Mouse (Mus musculus): ENCODE results near the gene Lrrc8d. TPM values are rescaled to one million over a fixed set of nuclear protein-coding genes. Genes with fewer than 3 reads are reported as not detected.

The Lrrc8d gene
- polyA plus RNA-seq, 1 experiment from 2014 or later: 8.3 TPM

DNA sequence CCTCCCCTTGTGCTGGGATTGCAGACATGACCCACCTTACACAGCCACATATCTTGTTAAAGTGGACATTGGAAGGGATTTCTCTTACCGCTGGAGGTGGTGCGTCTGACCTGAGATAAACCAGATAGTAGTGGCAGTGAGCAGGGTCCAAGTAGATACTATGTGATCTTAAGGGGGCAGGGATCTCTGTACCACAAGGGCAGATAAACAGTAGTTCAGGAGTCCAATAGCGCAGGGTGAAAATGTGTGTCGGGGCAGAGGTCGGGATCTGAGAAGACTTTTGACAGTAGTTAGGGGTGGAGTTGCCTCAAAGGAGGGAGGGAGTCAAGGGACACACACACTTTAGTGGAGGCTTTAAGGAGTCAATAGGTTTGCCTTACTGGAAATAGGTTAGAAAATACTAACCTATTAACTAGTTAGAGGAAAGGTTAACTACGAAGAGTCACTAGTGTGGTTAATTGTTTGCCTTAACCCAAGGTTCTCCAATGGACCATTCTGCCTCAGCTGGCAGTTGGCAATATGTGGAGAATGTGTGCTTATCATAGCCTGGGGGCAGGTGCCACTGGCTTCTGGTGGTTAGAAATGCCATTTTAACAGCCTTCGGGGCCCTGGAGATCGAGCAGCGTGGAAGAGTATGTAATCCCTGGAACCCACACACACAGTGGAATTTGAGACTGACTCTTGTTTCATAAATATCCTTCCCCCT, 3.0 kb downstream of the Lrrc8d start:
- Histone ChIP-seq H3K4me1 (ENCODE audit: control insufficient read depth, insufficient read depth, low read length) (peaks cover 10% of the 10 kb centered on the region; the same call in 1 of the 2 replicates), H3K9ac (ENCODE audit: low read depth, low read length) (no peak overlapping the region), H3K27ac (ENCODE audit: low read depth, low read length) (no peak overlapping the region), H3K9me3 (replicated peaks; ENCODE audit: control insufficient read depth, low read length) (no peaks in the 10 kb centered on the region), H3K36me3 (ENCODE audit: control insufficient read depth, insufficient read depth, low read length) (no peaks in the 10 kb centered on the region), H3K4me2 (no peak overlapping the region), H3K27me3 (ENCODE audit: control insufficient read depth, insufficient read depth, low read length) (peaks cover 35% of the 10 kb centered on the region), H3K4me3 (ENCODE audit: low read depth, low read length) (no peak overlapping the region)
- 73% methylated on average over 9 of the region's 9 CpGs for WGBS (ENCODE audit: insufficient replicate concordance)
- no peak for ATAC-seq (replicated peaks; ENCODE audit: insufficient number of reproducible peaks, low FRiP score, low TSS enrichment)

DNA sequence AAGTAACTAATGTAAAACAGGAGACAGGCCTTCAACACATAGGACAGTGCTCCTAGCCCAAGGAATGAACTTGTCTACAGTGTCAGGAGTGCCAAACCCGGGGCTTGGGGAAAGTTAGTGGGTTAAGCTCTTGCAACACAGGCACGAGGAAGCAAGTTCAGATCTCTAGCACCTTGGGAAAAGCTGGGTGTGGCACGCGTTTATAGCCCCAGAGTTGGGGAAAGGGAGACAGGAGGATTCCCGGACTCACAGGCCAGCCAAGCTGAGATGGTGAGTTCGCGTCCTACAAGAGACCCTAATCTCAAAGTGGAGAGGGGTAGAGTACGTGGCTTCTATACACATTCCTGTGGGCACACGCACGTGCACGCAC, 3.5 kb downstream of the Lrrc8d start:
- Histone ChIP-seq H3K4me3 (ENCODE audit: low read depth, low read length) (no peak overlapping the region), H3K9ac (ENCODE audit: low read depth, low read length) (no peak overlapping the region), H3K27me3 (ENCODE audit: control insufficient read depth, insufficient read depth, low read length) (peaks cover 36% of the 10 kb centered on the region), H3K4me1 (ENCODE audit: control insufficient read depth, insufficient read depth, low read length) (peaks cover 10% of the 10 kb centered on the region; the same call in 1 of the 2 replicates), H3K36me3 (ENCODE audit: control insufficient read depth, insufficient read depth, low read length) (no peaks in the 10 kb centered on the region), H3K9me3 (replicated peaks; ENCODE audit: control insufficient read depth, low read length) (no peaks in the 10 kb centered on the region), H3K4me2 (no peak overlapping the region), H3K27ac (ENCODE audit: low read depth, low read length) (no peak overlapping the region)
- no peak for ATAC-seq (replicated peaks; ENCODE audit: insufficient number of reproducible peaks, low FRiP score, low TSS enrichment)
- 79% methylated on average over 11 of the region's 11 CpGs for WGBS (ENCODE audit: insufficient replicate concordance)

DNA sequence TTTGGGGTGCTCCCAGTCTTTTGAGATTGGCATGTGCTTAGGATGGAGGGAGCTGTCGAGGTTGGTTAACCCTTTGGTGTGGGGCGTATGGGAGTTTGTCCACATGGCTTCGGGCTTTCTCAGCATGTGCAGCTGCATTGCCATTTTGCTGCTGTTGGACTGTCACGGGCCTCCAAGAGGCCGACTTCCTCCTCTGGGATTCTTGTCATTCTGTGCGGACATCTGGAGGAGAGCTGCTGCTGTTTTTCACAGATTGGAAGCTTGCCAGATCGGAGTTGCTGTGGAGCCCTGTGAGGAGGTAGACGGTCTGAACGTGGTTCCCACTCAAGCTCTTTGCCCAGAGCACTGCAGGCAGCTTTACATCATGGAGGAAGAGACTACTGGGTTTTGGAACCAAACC, 4.8 kb downstream of the Lrrc8d start:
- no peak overlapping the region for H3K4me2 ChIP-seq
- no peak overlapping the region for H3K4me3 ChIP-seq (ENCODE audit: low read depth, low read length)
- peaks cover 10% of the 10 kb centered on the region; the same call in 1 of the 2 replicates for H3K4me1 ChIP-seq (ENCODE audit: control insufficient read depth, insufficient read depth, low read length)
- no peaks in the 10 kb centered on the region for H3K9me3 ChIP-seq (replicated peaks; ENCODE audit: control insufficient read depth, low read length)
- no peak overlapping the region for H3K27ac ChIP-seq (ENCODE audit: low read depth, low read length)
- 38% methylated on average over 9 of the region's 9 CpGs for WGBS (ENCODE audit: insufficient replicate concordance)
- no peak; the same call in 1 of the 2 replicates for ATAC-seq (replicated peaks; ENCODE audit: insufficient number of reproducible peaks, low FRiP score, low TSS enrichment)
- H3K36me3 ChIP-seq (ENCODE audit: control insufficient read depth, insufficient read depth, low read length): no peaks in the 10 kb centered on the region
- H3K27me3 ChIP-seq (ENCODE audit: control insufficient read depth, insufficient read depth, low read length): peaks cover 37% of the 10 kb centered on the region
- no peak overlapping the region for H3K9ac ChIP-seq (ENCODE audit: low read depth, low read length)

DNA sequence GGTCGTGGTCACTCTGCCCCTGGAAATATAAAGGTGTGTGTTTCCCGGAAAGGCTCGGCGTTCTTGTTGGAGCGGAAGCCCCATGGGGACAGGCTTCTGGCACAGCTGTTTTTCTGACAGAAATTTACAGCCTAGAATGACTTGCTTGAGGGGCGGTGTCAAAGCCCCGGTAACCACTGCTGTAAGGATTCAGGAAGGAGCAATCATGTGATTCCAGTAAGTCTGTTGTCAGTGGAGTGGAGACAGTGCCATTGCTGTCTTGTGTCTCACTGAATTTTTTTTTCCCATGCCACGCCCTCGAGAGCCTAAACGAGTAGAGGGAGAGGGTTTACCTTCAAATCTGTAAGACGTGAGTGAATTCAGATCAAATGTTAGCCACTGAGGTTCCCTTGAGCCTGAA, 6.9 kb downstream of the Lrrc8d start:
- ATAC-seq (replicated peaks; ENCODE audit: insufficient number of reproducible peaks, low FRiP score, low TSS enrichment): no peak
- no peaks in the 10 kb centered on the region for H3K36me3 ChIP-seq (ENCODE audit: control insufficient read depth, insufficient read depth, low read length)
- peaks cover 8% of the 10 kb centered on the region; the same call in 1 of the 2 replicates for H3K4me1 ChIP-seq (ENCODE audit: control insufficient read depth, insufficient read depth, low read length)
- H3K9ac ChIP-seq (ENCODE audit: low read depth, low read length): no peak overlapping the region
- no peak overlapping the region for H3K4me3 ChIP-seq (ENCODE audit: low read depth, low read length)
- WGBS (ENCODE audit: insufficient replicate concordance): 78% methylated on average over 11 of the region's 11 CpGs
- H3K9me3 ChIP-seq (replicated peaks; ENCODE audit: control insufficient read depth, low read length): no peaks in the 10 kb centered on the region
- H3K4me2 ChIP-seq: no peak overlapping the region
- peaks cover 39% of the 10 kb centered on the region for H3K27me3 ChIP-seq (ENCODE audit: control insufficient read depth, insufficient read depth, low read length)
- no peak overlapping the region for H3K27ac ChIP-seq (ENCODE audit: low read depth, low read length)

DNA sequence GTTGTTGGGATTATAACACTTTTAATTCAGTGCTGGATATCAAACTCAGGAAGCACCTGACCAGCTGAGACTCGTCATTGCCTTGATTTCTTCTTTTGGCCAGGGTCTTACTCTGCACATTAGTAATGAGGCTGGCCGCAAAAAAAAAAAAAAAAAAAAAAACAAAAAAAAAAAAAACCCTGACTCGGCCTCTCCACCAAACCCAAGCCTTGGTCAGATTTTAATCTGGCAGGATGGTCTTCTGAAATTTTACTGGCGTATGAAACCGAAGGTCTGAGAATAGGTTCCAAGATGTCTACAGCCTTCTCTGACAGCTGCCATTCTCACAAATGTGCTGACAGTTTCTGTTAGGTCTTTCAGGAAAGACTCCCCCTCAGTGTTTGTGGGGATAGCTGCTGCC, 8.5 kb downstream of the Lrrc8d start:
- WGBS (ENCODE audit: insufficient replicate concordance): 67% methylated on average over 5 of the region's 5 CpGs
- Histone ChIP-seq H3K9me3 (replicated peaks; ENCODE audit: control insufficient read depth, low read length) (no peaks in the 10 kb centered on the region), H3K27me3 (ENCODE audit: control insufficient read depth, insufficient read depth, low read length) (peaks cover 30% of the 10 kb centered on the region), H3K9ac (ENCODE audit: low read depth, low read length) (no peak overlapping the region), H3K4me1 (ENCODE audit: control insufficient read depth, insufficient read depth, low read length) (peaks cover 8% of the 10 kb centered on the region; the same call in 1 of the 2 replicates), H3K27ac (ENCODE audit: low read depth, low read length) (no peak overlapping the region), H3K36me3 (ENCODE audit: control insufficient read depth, insufficient read depth, low read length) (no peaks in the 10 kb centered on the region), H3K4me2 (no peak overlapping the region), H3K4me3 (ENCODE audit: low read depth, low read length) (no peak overlapping the region)
- ATAC-seq (replicated peaks; ENCODE audit: insufficient number of reproducible peaks, low FRiP score, low TSS enrichment): no peak

DNA sequence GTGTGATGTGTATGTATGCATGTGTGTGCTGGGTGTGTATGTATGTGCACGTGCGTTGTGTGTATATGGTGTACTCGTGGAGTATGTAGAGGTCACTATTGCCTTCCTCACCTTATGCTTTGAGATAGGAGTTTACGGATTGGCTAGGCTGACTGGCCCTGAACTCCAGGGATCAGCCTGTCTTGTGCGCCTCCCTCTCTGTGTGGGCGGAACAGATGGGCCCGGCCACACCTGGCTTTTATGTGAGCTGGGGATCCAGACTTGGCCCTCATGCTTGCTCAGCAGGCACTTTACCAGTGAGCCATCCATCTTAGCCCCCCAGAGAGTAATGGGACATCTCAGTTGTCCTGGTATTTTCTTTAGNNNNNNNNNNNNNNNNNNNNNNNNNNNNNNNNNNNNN, 10.7 kb downstream of the Lrrc8d start:
- Histone ChIP-seq H3K27me3 (ENCODE audit: control insufficient read depth, insufficient read depth, low read length) (peaks cover 38% of the 10 kb centered on the region), H3K27ac (ENCODE audit: low read depth, low read length) (no peak overlapping the region)
- WGBS (ENCODE audit: insufficient replicate concordance): 76% methylated on average over 7 of the region's 7 CpGs

DNA sequence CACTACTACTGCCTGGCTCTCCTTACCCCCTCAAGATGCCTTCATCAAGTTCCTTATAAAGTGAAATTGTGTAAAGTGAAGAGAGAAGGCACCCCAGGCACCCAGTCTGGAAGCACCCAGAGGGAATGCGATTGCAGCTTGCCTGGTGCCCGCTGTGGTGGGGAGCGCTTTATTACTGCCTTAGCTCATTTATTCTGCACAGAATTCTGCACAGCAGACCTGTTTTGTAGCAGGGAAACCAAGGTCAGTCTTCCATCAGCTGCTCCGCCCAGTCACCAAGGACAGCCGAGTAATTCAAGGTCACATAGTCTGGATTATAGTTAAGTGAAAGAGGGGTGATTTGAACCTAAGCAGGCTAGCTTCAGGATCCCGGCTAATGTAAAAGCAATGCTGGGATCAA, 14.7 kb downstream of the Lrrc8d start:
- Histone ChIP-seq H3K4me2 (no peak overlapping the region), H3K27me3 (ENCODE audit: control insufficient read depth, insufficient read depth, low read length) (peaks cover 31% of the 10 kb centered on the region), H3K36me3 (ENCODE audit: control insufficient read depth, insufficient read depth, low read length) (no peaks in the 10 kb centered on the region), H3K4me3 (ENCODE audit: low read depth, low read length) (no peak overlapping the region), H3K9ac (ENCODE audit: low read depth, low read length) (no peak overlapping the region), H3K27ac (ENCODE audit: low read depth, low read length) (no peak overlapping the region), H3K4me1 (ENCODE audit: control insufficient read depth, insufficient read depth, low read length) (peaks cover 11% of the 10 kb centered on the region), H3K9me3 (replicated peaks; ENCODE audit: control insufficient read depth, low read length) (no peaks in the 10 kb centered on the region)
- ATAC-seq (replicated peaks; ENCODE audit: insufficient number of reproducible peaks, low FRiP score, low TSS enrichment): no peak
- 80% methylated on average over 6 of the region's 6 CpGs for WGBS (ENCODE audit: insufficient replicate concordance)

More for the DNA sequence above, 10.7 kb downstream of the Lrrc8d start:
- ATAC-seq (replicated peaks; ENCODE audit: insufficient number of reproducible peaks, low FRiP score, low TSS enrichment): no peak
- Histone ChIP-seq H3K9ac (ENCODE audit: low read depth, low read length) (no peak overlapping the region), H3K9me3 (replicated peaks; ENCODE audit: control insufficient read depth, low read length) (no peaks in the 10 kb centered on the region), H3K4me1 (ENCODE audit: control insufficient read depth, insufficient read depth, low read length) (no peaks in the 10 kb centered on the region; the same call in 1 of the 2 replicates), H3K4me2 (no peak overlapping the region), H3K36me3 (ENCODE audit: control insufficient read depth, insufficient read depth, low read length) (no peaks in the 10 kb centered on the region), H3K4me3 (ENCODE audit: low read depth, low read length) (no peak overlapping the region)

DNA sequence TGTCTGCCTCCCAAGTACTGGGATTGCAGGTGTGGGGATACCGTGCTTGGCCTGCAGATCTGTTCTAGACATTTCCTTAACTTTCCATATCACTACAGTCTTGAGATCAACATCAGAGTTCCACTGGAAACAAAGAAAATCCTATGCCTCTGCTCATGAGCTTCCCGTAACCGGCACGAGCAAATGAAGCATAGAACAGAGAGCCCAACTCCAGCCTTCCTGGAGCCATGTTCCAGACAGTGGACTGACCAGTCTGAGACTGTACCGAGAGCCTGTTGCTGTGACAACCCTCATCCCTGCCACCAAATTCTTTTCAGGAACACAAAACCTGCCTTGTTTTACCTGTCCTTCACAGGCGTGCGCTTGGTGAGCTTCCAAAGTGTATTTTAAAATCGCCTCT, 15.3 kb downstream of the Lrrc8d start:
- H3K27ac ChIP-seq (ENCODE audit: low read depth, low read length): no peak overlapping the region
- ATAC-seq (replicated peaks; ENCODE audit: insufficient number of reproducible peaks, low FRiP score, low TSS enrichment): no peak
- no peak overlapping the region for H3K9ac ChIP-seq (ENCODE audit: low read depth, low read length)
- H3K4me1 ChIP-seq (ENCODE audit: control insufficient read depth, insufficient read depth, low read length): peaks cover 11% of the 10 kb centered on the region
- H3K4me3 ChIP-seq (ENCODE audit: low read depth, low read length): no peak overlapping the region
- no peak overlapping the region for H3K4me2 ChIP-seq
- H3K36me3 ChIP-seq (ENCODE audit: control insufficient read depth, insufficient read depth, low read length): no peaks in the 10 kb centered on the region
- H3K27me3 ChIP-seq (ENCODE audit: control insufficient read depth, insufficient read depth, low read length): peaks cover 27% of the 10 kb centered on the region
- H3K9me3 ChIP-seq (replicated peaks; ENCODE audit: control insufficient read depth, low read length): no peaks in the 10 kb centered on the region
- WGBS (ENCODE audit: insufficient replicate concordance): 88% methylated on average over 8 of the region's 8 CpGs

DNA sequence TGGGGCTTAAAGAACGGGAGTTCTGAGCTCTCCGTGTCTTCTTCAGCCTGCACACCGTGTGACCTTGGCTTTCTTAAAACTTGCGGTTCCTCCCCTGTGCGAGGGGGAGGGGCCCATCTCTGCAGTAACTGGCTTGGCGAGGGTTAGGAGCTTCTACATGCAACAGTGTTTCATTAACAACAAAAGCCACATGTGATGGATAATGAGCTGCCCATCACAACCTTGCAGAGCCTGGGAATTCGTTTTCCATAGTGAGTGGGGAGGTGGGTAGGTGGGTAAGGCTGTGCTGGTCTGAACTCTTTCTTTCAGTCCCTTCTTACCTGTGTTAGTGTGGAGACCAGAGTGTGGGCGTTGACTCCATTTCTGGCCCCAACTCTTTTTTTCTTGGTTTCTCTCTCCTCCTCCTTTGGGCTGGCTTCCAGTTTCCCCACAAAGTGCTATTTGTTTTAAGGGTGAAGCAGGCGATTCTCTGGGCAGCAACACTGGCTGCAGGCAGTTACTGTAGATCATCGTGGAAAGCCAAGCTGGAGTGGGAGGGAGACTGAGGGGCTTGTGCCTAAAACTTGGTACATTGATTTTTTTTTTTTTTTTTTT, 15.9 kb downstream of the Lrrc8d start:
- peaks cover 11% of the 10 kb centered on the region for H3K4me1 ChIP-seq (ENCODE audit: control insufficient read depth, insufficient read depth, low read length)
- peaks cover 27% of the 10 kb centered on the region for H3K27me3 ChIP-seq (ENCODE audit: control insufficient read depth, insufficient read depth, low read length)
- H3K9ac ChIP-seq (ENCODE audit: low read depth, low read length): no peak overlapping the region
- WGBS (ENCODE audit: insufficient replicate concordance): 63% methylated on average over 10 of the region's 10 CpGs
- H3K4me2 ChIP-seq: no peak overlapping the region
- no peaks in the 10 kb centered on the region for H3K9me3 ChIP-seq (replicated peaks; ENCODE audit: control insufficient read depth, low read length)
- no peaks in the 10 kb centered on the region for H3K36me3 ChIP-seq (ENCODE audit: control insufficient read depth, insufficient read depth, low read length)
- H3K4me3 ChIP-seq (ENCODE audit: low read depth, low read length): no peak overlapping the region
- no peak for ATAC-seq (replicated peaks; ENCODE audit: insufficient number of reproducible peaks, low FRiP score, low TSS enrichment)
- no peak overlapping the region for H3K27ac ChIP-seq (ENCODE audit: low read depth, low read length)
